8 mouse cellular contexts compared by ENCODE assay signal in genomic region chr6:117907301-117907978, GRCm38 (mm10). TPM values are rescaled to one million over a fixed set of nuclear protein-coding genes. Genes with fewer than 3 reads are reported as not detected.
DNase-seq lines count a peak whose midpoint lies in the region; ATAC-seq and TF ChIP-seq lines count a peak whose summit lies in the region.

No protein-coding gene starts in this region.

- POLR2A ChIA-PET in Patski (lab: Charles Lee): interaction anchor here (1.1 kb wide), 1 partner anchor 26 kb away, joined by 5 read pairs; no protein-coding TSS in a partner anchor

- WGBS in hindbrain, embryonic 12.5 days: under 1% methylated on average over 55 of the region's 77 CpGs
- 1% methylated on average over 70 of the region's 77 CpGs for WGBS in macrophage (ENCODE audit: missing documents)

- CTCF ChIA-PET in Patski (lab: Charles Lee): interaction anchor here (3.9 kb wide), 1 partner anchor 14 kb away, joined by 14 read pairs; no protein-coding TSS in a partner anchor

- DNase-seq in Patski (ENCODE audit: low read depth, low spot score): no peak
- peak; percentile 71 to 78 for DNase-seq in cerebellum, postnatal 10 days
- peak; percentile 65 to 70 for DNase-seq in frontal cortex, postnatal 10 days (ENCODE audit: low spot score in 2 of 2)
- DNase-seq in left cerebral cortex, adult 11 months (ENCODE audit: low spot score): peak; percentile 38
- peak; percentile 52 to 53 for DNase-seq in right cerebral cortex, adult 2 months (ENCODE audit: low spot score in 2 of 2)
- peak; percentile 92 for DNase-seq in urinary bladder, postnatal 14 days (ENCODE audit: low spot score)

- ATAC-seq in Patski: peak; percentile 72
- peak; percentile 51 for ATAC-seq in hindbrain, embryonic 12.5 days (ENCODE audit: low FRiP score)

- peak overlapping the region; percentile 87 for H3K27ac ChIP-seq in hindbrain, embryonic 12.5 days
- peak overlapping the region; percentile 54 for H3K27ac ChIP-seq in macrophage

- H3K36me3 ChIP-seq in hindbrain, embryonic 12.5 days: no peaks in the 10 kb centered on the region
- no peaks in the 10 kb centered on the region for H3K36me3 ChIP-seq in macrophage (ENCODE audit: inconsistent target)

- H3K4me2 ChIP-seq in hindbrain, embryonic 12.5 days (replicated peaks): peak overlapping the region; percentile 97

- in situ Hi-C loops in Patski (cut with MboI; ENCODE audit: low pct_unique_long_range_greater_than_20kb): no loop called here

- no peaks in the 10 kb centered on the region for H3K9me3 ChIP-seq in hindbrain, embryonic 12.5 days (replicated peaks)

- H3K9ac ChIP-seq in hindbrain, embryonic 12.5 days: peak overlapping the region; percentile 93

- peaks cover 24% of the 10 kb centered on the region for H3K4me1 ChIP-seq in hindbrain, embryonic 12.5 days

- TF ChIP-seq CTCF in Patski (IDR thresholded peaks at IDR 0.05): no peak

- peaks cover 49% of the 10 kb centered on the region for H3K79me2 ChIP-seq in macrophage (ENCODE audit: inconsistent target)

- no peaks in the 10 kb centered on the region for H3K27me3 ChIP-seq in Patski
- no peaks in the 10 kb centered on the region for H3K27me3 ChIP-seq in hindbrain, embryonic 12.5 days

- peak overlapping the region; percentile 85 for H3K4me3 ChIP-seq in hindbrain, embryonic 12.5 days
- peak overlapping the region; percentile 77 for H3K4me3 ChIP-seq in macrophage (ENCODE audit: inconsistent target)

RNA-seq across cellular contexts. Expression of gene Hnrnpf, which starts 7.3 kb away (rescaled TPM):
- 521 TPM for polyA plus RNA-seq in Patski (2021)
- polyA plus RNA-seq in hindbrain, embryonic 12.5 days (2016; fragmentation: Nextera tagmentation; extraction: Ambion mirVana): 474 and 480 TPM in 2 replicates
- total RNA-seq in macrophage (2018; cell fraction: chromatin; rRNA removed): 100 to 1,000 TPM in 25 of 26 experiments, 10 to 100 TPM in 1; 89.6 to 241 (median 173) TPM
- 100 to 1,000 TPM; 364 to 516 (median 421) TPM for total RNA-seq in macrophage (2018; cell fraction: cytosol; rRNA removed)
- total RNA-seq in macrophage (2018; cell fraction: nucleus; rRNA removed): 100 to 1,000 TPM; 174 to 339 (median 272) TPM
- polyA plus RNA-seq in macrophage (2018): 406 to 706 TPM (median 525 TPM) in 3 replicates

RNA-seq across cellular contexts. Expression of gene Fxyd4, which starts 30.1 kb away (rescaled TPM):
- polyA plus RNA-seq in Patski (2021): 0.28 TPM
- polyA plus RNA-seq in hindbrain, embryonic 12.5 days (2016; fragmentation: Nextera tagmentation; extraction: Ambion mirVana): 1.9 and 3.1 TPM in 2 replicates
- total RNA-seq in macrophage (2018; cell fraction: chromatin; rRNA removed): not detected
- total RNA-seq in macrophage (2018; cell fraction: cytosol; rRNA removed): not detected
- total RNA-seq in macrophage (2018; cell fraction: nucleus; rRNA removed): not detected
- polyA plus RNA-seq in macrophage (2018): not detected in 3 replicates

RNA-seq across cellular contexts. Expression of gene Zfp239, which starts 45.5 kb away (rescaled TPM):
- polyA plus RNA-seq in Patski (2021) (14.3 TPM), macrophage (2018) (0.40 to 0.84 TPM (median 0.42 TPM) in 3 replicates)
- 12.2 and 14.9 TPM in 2 replicates for polyA plus RNA-seq in hindbrain, embryonic 12.5 days (2016; fragmentation: Nextera tagmentation; extraction: Ambion mirVana)
- total RNA-seq in macrophage (2018; cell fraction: chromatin; rRNA removed): 1 to 10 TPM in 2 of 26 experiments, under 1 TPM in 8, not detected in 16; 0.23 to 1.9 (median 0.70) TPM
- under 1 TPM; 0.10 to 0.65 (median 0.20) TPM for total RNA-seq in macrophage (2018; cell fraction: cytosol; rRNA removed)
- total RNA-seq in macrophage (2018; cell fraction: nucleus; rRNA removed): 1 to 10 TPM in 1 of 26 experiments, under 1 TPM in 10, not detected in 15; 0.17 to 1.2 (median 0.36) TPM
